24 mouse cellular contexts compared by ENCODE assay signal in genomic region chr4:89402324-89402723, GRCm38 (mm10).
"Had no signal": no experiment of that assay in that cellular context is flagged by ENCODE, and none has a peak within 500 bp of the region (broad histone marks: within the 10 kb centered on the region; RNA-seq: fewer than 3 reads in every experiment).

No protein-coding gene starts in this region.

- DNase-seq: gastrocnemius, adult 2 months; gastrocnemius, postnatal 10 days; gastrocnemius, postnatal 25 days; heart, adult 2 months; heart, postnatal 14 days; heart, postnatal 36 days; kidney, adult 18-20 months; kidney, adult 8-10 months; kidney, postnatal 10 days; kidney, postnatal 25 days; kidney, postnatal 4 days; left cerebral cortex, postnatal 4 days had no signal

- H3K27me3 ChIP-seq: heart, embryonic 13.5 days; heart, embryonic 15.5 days; hindbrain, embryonic 13.5 days; hindbrain, embryonic 15.5 days; limb, embryonic 13.5 days; limb, embryonic 15.5 days; liver, embryonic 12.5 days had no signal

- H3K36me3 ChIP-seq: heart, embryonic 13.5 days; heart, embryonic 15.5 days; hindbrain, embryonic 13.5 days; hindbrain, embryonic 15.5 days; limb, embryonic 13.5 days; limb, embryonic 15.5 days; liver, embryonic 12.5 days had no signal

- H3K9ac ChIP-seq: heart, embryonic 13.5 days; heart, embryonic 15.5 days; hindbrain, embryonic 13.5 days; hindbrain, embryonic 15.5 days; limb, embryonic 13.5 days; limb, embryonic 15.5 days; liver, embryonic 12.5 days; liver, embryonic 14.5 days had no signal

- H3K4me2 ChIP-seq: heart, embryonic 11.5 days; heart, embryonic 13.5 days; heart, embryonic 15.5 days; hindbrain, embryonic 13.5 days; hindbrain, embryonic 15.5 days; limb, embryonic 13.5 days; limb, embryonic 15.5 days; liver, embryonic 12.5 days had no signal

- H3K27ac ChIP-seq: gastrocnemius, adult 2 months; heart, adult 2 months; heart, embryonic 13.5 days; heart, embryonic 15.5 days; hindbrain, embryonic 13.5 days; hindbrain, embryonic 15.5 days; hindbrain, postnatal 0 days; layer of hippocampus, adult 2 months; left cerebral cortex, adult 2 months; limb, embryonic 13.5 days; limb, embryonic 15.5 days; liver, embryonic 12.5 days; liver, embryonic 14.5 days had no signal

- H3K4me1 ChIP-seq: heart, embryonic 13.5 days; heart, embryonic 15.5 days; hindbrain, embryonic 13.5 days; hindbrain, embryonic 15.5 days; limb, embryonic 13.5 days; limb, embryonic 15.5 days; liver, embryonic 12.5 days had no signal

- H3K4me3 ChIP-seq: gastrocnemius, adult 2 months; heart, adult 2 months; heart, embryonic 13.5 days; heart, embryonic 15.5 days; hindbrain, embryonic 13.5 days; hindbrain, embryonic 15.5 days; layer of hippocampus, adult 2 months; left cerebral cortex, adult 2 months; limb, embryonic 13.5 days; limb, embryonic 15.5 days; liver, embryonic 12.5 days had no signal

- ATAC-seq: hindbrain, postnatal 0 days; liver, embryonic 12.5 days had no signal

- H3K9me3 ChIP-seq: heart, embryonic 13.5 days; heart, embryonic 15.5 days; hindbrain, embryonic 13.5 days; hindbrain, embryonic 15.5 days; limb, embryonic 13.5 days; limb, embryonic 15.5 days; liver, embryonic 12.5 days had no signal
